Mouse (Mus musculus) thymus, adult 2 months (tissue): ENCODE data around the gene Heca.

Experiments used
- CTCF ChIP-seq: fragments of 200-500 bp; IDR thresholded peaks from 2 replicates; pipeline ENCODE4 v1.5.1; 2012; ENCODE audit warnings: mild to moderate bottlenecking, control low read depth, low read length, moderate library complexity, borderline replicate concordance; ENCODE audit not compliant: control insufficient read depth, poor library complexity, insufficient read depth; ENCODE audit errors: extremely low read depth
- POLR2A ChIP-seq: fragments of 200-500 bp; IDR thresholded peaks from 2 replicates; pipeline ENCODE4 v1.6.1; 2012; ENCODE audit warnings: mild to moderate bottlenecking, low read length, control low read depth, moderate library complexity; ENCODE audit not compliant: control insufficient read depth, poor library complexity, insufficient read depth; ENCODE audit errors: extremely low read depth

DNA sequence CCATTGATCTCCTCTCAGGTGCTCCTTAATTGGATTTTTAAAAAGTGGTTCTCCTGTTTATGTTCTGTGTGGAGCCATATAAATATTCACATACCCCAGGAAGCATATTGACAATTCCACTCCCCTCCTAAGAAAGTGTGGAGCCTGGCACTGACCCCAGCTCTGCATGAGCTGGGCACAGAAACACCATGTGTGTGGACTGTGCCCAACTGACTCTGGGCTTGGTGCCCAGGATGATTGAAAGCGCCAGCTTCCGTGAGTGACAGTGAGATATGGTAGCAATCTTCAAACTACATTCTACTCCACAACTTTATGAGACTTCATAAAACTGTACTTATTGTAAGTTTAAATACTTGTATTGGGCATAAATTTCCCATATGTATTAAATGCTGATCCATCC is 35.4 kb upstream of the Heca start:
- no peak for TF ChIP-seq CTCF
- no peak for TF ChIP-seq POLR2A
